Mouse (Mus musculus): ENCODE data around the gene Commd7.
"Not testable (repeated sequence)": the region's sequence is repeated elsewhere in the genome, so short reads cannot be mapped to it uniquely, and the experiment has no call there.

The Commd7 gene

GRCm38 (mm10) chr2:153631976-153632870 lies at the start of gene Commd7:
TSS of gene Commd7 (minus strand) at chr2:153632781.
- peak; percentile 69 for DNase-seq

GRCm38 (mm10) chr2:153679959-153680358 lies 47.4 kb upstream of the Commd7 start:
- DNase-seq: no peak

GRCm38 (mm10) chr2:153677550-153677949 lies 45.0 kb upstream of the Commd7 start:
- DNase-seq: no peak

GRCm38 (mm10) chr2:153676944-153677343 lies 44.4 kb upstream of the Commd7 start:
- no peak for DNase-seq

DNA sequence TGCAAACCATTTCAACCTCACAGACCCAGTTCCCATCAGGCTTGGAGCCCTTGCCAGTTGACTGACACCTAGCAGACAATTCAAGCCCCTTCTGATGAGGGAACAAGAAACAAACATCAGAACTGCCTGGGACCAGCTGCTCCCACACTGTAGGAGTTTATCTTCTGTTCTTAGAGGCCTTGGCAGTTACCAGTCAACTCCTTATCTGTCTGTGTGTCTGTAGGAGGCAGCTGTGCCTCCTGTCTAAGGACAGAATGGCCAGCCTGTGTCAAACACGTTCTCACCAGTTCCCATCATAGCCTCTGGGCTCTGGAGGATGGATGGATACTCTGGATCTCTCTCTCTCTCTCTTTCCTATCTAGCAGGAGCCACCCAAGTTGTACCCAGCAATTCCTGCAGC lies 42.8 kb upstream of the Commd7 start:
- not testable (repeated sequence) for DNase-seq

GRCm38 (mm10) chr2:153672619-153673018 lies 40.0 kb upstream of the Commd7 start:
- DNase-seq: no peak

DNA sequence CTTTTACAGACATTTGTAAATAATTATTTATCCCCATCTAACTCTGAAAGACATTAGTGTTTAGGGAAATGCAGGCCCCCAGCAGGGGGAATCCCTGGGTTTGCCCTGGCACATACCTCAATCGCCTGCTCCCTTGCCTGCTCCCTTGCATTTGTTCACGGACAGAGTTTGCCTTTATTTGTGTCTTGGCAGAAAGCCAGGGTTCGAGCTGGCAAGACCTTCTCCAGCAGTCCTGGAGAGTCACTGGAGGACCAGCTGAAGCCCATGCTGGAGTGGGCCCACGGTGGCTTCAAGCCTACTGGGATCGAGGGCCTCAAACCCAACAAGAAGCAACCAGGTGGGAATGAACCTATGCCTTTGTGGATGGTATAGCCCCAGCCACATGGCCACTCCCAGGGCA lies 37.5 kb upstream of the Commd7 start:
- no peak for DNase-seq

DNA sequence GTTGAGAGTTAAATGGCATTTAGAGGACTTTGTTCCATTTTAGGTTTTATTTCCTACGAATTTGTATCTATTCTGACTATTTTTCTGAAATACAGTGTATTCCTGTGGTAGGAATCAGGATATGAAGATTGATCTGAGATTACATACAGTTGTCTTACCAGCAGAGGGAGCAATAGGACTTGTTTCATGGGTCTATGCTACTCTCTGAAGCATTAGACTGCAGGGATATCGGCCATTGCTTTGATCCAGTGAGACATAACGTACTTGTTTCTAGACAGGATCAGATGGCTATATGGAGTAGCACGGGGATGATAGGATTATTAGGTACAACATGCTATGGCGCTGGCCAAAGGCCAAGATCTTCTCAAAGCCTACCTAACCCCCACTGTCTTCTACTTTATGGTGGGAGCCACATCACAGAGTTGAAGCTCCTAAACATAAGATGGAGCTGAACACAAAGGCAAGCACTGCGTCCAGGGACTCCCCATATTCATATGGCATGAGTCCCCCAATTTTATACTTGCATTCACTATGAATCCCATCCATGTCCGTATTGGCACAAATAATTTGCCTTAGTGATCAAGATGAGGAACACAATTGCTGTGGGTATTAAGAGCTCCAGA lies 36.3 kb upstream of the Commd7 start:
- no peak for DNase-seq

GRCm38 (mm10) chr2:153665401-153665800 lies 32.8 kb upstream of the Commd7 start:
- no peak for DNase-seq

GRCm38 (mm10) chr2:153660616-153661015 lies 28.0 kb upstream of the Commd7 start:
- no peak for DNase-seq

DNA sequence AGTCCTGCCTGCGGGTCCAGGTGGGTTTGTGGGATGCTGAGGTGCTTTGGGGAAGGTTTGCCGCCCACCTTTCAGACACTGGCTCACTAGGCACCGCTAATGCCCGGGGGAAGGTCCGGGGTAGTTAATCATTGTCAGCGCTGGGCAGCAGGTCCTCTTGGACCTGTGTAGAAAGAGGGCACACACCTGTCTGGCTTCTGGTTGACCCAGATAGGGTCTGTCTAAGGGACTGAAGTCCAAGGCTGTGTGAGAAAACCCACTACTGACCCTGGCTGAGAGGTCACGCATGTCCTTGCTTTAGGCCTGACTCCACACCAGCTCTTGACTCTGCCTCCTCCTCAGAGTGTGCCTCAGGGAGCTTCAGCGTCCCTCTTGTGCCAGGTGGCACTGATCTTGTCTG lies 25.1 kb upstream of the Commd7 start:
- DNase-seq: not testable (repeated sequence)

DNA sequence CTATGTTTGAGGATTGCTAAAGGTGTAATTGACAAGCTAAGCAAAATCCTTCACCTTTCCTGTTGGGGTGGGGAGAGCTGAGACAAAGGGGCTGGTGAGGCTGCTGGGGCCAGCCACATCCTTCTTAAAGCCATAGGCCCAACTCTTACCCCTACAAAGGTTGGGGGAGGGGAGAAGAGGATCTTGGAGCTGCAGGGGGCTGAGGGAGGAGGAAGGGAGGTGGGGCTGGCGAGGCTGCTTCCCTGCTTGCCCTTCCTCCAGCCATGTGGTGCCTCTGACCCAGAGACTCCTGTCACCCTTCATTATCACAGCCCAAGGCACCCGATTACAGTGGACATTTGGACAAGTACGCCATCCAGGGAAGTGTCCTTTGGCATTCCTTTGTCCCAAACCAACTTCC lies 19.1 kb upstream of the Commd7 start:
- no peak for DNase-seq

GRCm38 (mm10) chr2:153650014-153650687 lies 17.6 kb upstream of the Commd7 start:
- peak in 1 of 2 experiments; percentile 17 for DNase-seq

GRCm38 (mm10) chr2:153649298-153650013 lies 16.9 kb upstream of the Commd7 start, which contains the start of gene Dnmt3b:
TSS of gene Dnmt3b (plus strand) at chr2:153649450.
- peak in 1 of 2 experiments; percentile 17 for DNase-seq

DNA sequence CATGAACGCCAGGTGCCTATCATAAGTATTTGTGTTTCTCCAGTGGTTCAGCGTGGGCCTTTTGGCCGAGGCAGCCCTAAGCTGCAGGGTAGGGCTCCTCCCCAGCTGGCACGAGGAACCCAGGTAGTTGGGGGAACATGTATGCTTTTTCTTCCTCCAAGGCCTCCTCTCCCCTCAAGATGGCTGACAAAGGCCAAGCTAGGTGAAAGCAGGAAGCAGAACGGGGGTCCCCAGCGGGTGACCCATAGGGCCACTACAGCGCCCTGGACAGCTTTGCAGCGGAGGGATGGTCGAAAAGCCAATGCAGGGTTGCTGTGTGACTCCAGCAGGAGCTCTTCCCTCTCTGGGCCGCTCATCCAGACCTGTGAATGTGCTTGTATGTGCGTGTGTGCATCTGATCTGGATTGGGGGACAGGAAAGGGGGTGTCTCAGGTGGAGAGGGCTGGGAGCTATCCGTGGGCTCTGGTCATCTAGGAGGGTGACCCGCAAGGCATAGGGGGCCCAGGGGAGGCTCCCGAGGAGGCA lies 16.3 kb upstream of the Commd7 start:
- no peak for DNase-seq

DNA sequence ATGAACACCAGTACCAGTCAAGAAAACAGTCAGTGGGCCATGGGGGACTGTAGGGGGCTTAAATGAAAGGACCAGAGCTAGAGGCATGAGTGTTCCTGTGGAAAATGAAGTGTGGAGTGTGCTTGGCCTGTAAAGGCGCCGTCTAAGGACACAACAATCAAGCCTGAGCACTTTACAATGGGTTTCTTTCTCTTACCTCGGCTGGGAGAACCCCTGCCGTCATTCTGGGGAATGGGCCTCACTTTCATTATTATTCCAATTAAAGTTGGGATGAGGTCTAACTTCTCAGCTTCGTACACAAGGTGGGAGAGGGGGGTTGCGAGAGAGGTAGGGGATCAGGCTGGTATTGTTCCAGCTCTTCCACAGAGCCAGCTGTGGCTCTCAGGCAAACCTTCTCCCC lies 10.4 kb upstream of the Commd7 start:
- no peak for DNase-seq

DNA sequence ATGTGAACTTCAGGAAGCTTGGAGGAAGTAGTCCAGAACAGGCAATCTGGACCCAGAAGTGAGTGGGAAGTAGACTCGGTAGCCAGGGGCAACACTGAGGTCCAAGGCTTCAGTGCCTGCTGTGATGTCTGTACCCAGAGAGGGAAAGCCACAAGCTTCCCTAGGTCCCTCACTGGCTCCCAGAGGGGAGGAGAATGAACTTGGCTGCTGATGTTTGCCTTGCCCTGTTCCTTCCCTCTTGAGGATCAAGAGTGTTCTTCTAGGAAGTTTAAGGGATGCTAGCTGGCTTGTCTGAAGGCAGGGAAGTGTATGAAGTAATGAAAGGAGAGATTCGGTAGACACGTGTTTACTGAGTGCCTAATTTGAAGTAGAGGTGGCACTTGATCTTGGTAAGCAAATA lies 9.9 kb upstream of the Commd7 start:
- DNase-seq: no peak

DNA sequence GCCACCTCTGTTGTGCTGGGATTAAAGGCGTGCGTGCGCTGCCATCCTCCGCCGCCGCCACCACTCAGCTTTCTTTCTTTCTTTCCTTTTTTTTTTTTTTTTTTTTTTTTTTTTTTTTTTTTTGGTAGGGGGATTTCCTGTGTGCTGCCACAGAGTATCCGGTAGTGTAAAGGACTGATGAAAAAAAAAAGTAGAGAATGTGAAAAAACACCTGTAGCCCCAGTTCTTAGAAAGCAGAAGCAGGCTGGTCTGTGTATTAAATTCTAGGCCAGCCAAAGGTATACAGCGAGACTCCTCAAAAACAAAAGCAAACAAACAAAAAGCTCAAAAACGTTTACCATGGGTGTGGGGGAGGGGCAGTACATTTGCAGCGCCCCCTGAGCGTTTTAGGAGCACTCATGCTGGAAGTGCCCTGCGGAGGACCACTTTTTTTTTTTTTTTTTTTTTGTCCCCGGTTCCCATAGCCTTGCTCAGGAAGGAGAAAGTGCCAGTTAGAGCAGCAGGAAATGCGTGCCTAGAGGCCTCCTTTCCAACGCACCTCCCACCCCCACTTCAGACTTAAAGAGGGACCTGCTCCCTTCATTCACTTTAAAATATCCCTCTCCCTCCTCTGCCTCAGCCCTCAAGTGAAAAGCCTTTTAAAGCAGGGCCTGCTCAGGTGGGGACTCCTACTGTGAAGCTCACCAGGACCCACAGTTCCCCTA lies 6.5 kb upstream of the Commd7 start:
- DNase-seq: no peak

GRCm38 (mm10) chr2:153633259-153633658 lies 678 bp upstream of the Commd7 start:
- DNase-seq: no peak

GRCm38 (mm10) chr2:153632871-153633226 lies 268 bp upstream of the Commd7 start:
- DNase-seq: no peak

- no peak for DNase-seq
Observed at GRCm38 (mm10) chr2:153630950-153631349, 1.6 kb downstream of the Commd7 start.

GRCm38 (mm10) chr2:153622449-153622848 lies 10.1 kb downstream of the Commd7 start:
- no peak for DNase-seq

Measured in thymus, adult 18-20 months (tissue).